9 mouse cellular contexts compared by ENCODE assay signal in the genomic region with DNA sequence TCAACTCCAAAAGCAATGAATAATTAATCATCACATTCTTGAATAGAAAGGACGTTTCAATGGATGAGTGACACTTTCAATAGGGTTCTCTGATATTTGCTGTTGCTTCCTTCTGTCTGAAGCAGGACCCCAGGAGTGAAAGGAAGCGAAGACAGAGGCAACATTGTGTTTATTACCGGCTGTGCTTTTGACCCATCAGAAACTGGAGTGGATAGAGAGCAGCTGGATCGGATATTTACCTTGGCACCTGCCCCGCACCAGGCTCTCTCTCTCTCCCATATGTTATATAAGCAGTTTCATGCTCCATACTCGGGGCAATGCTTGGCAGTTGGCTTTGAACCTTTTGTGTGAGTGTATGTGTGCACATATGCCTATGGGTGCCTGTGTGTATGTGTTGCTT. TPM values are rescaled to one million over a fixed set of nuclear protein-coding genes. Genes with fewer than 3 reads are reported as not detected.
DNase-seq lines count a peak whose midpoint lies in the region; ATAC-seq and TF ChIP-seq lines count a peak whose summit lies in the region.
"Had no signal": no experiment of that assay in that cellular context is flagged by ENCODE, and none has a peak within 500 bp of the region (broad histone marks: within the 10 kb centered on the region; RNA-seq: fewer than 3 reads in every experiment).

No protein-coding gene starts in this region.

- ATAC-seq in lung, postnatal 0 days: no peak
- no peak for ATAC-seq in limb, embryonic 12.5 days (ENCODE audit: insufficient number of reproducible peaks, insufficient read depth, low FRiP score, low TSS enrichment, low read depth)
- no peak for ATAC-seq in stomach, embryonic 16.5 days (ENCODE audit: insufficient read depth, low FRiP score)

- TF ChIP-seq CTCF in lung, postnatal 0 days (IDR thresholded peaks at IDR 0.05): no peak
- TF ChIP-seq CTCF in lung, adult 2 months (IDR thresholded peaks at IDR 0.05; ENCODE audit: insufficient read depth, low read length): no peak
- no peak for TF ChIP-seq CTCF in thymus, adult 2 months (IDR thresholded peaks at IDR 0.05; ENCODE audit: borderline replicate concordance, control insufficient read depth, extremely low read depth, insufficient read depth, low read length, poor library complexity)

- H3K9me3 ChIP-seq in lung, postnatal 0 days (ENCODE audit: low read length): no peaks in the 10 kb centered on the region
- no peaks in the 10 kb centered on the region for H3K9me3 ChIP-seq in limb, embryonic 12.5 days
- H3K9me3 ChIP-seq in stomach, embryonic 16.5 days (replicated peaks; ENCODE audit: control insufficient read depth, low read length): no peaks in the 10 kb centered on the region

- H3K27ac ChIP-seq in lung, postnatal 0 days (ENCODE audit: low read length): peak overlapping the region; percentile 77
- H3K27ac ChIP-seq in limb, embryonic 12.5 days: peak overlapping the region; percentile 79; the same call in 1 of the 2 replicates
- peak overlapping the region; percentile 64 for H3K27ac ChIP-seq in stomach, embryonic 16.5 days (ENCODE audit: low read length)
- H3K27ac ChIP-seq in thymus, adult 2 months (ENCODE audit: control insufficient read depth, insufficient read depth, low read length): no peak overlapping the region

- no peak for TF ChIP-seq POLR2A in lung, adult 2 months (IDR thresholded peaks at IDR 0.05; ENCODE audit: borderline replicate concordance, extremely low read depth, low read depth, low read length)
- TF ChIP-seq POLR2A in thymus, adult 2 months (IDR thresholded peaks at IDR 0.05; ENCODE audit: control insufficient read depth, extremely low read depth, insufficient read depth, low read length, poor library complexity): no peak

- no peak overlapping the region for H3K4me3 ChIP-seq in lung, postnatal 0 days (ENCODE audit: low read depth, low read length)
- no peak overlapping the region for H3K4me3 ChIP-seq in lung, adult 2 months (replicated peaks; ENCODE audit: extremely low read depth, low read depth, low read length)
- H3K4me3 ChIP-seq in limb, embryonic 12.5 days (replicated peaks): no peak overlapping the region
- no peak overlapping the region; the same call in 1 of the 2 replicates for H3K4me3 ChIP-seq in stomach, embryonic 16.5 days (replicated peaks; ENCODE audit: low read length)
- no peak overlapping the region for H3K4me3 ChIP-seq in thymus, adult 2 months (ENCODE audit: control insufficient read depth, insufficient read depth, low read length)

- H3K4me2 ChIP-seq in lung, postnatal 0 days (replicated peaks; ENCODE audit: low read depth, low read length): no peak overlapping the region
- 0 out of 2 replicates have a peak overlapping the region, but pooled peaks have one; percentile 59 for H3K4me2 ChIP-seq in limb, embryonic 12.5 days
- no peak overlapping the region for H3K4me2 ChIP-seq in stomach, embryonic 16.5 days (ENCODE audit: low read depth, low read length)

- WGBS in lung, postnatal 0 days: 30% methylated on average over 6 of the region's 6 CpGs
- WGBS in lung, adult 2 months: 53% methylated on average over 6 of the region's 6 CpGs
- WGBS in limb, embryonic 12.5 days: 79% methylated on average over 6 of the region's 6 CpGs
- 39% methylated on average over 6 of the region's 6 CpGs for WGBS in stomach, embryonic 16.5 days
- WGBS in thymus, adult 2 months: 94% methylated on average over 6 of the region's 6 CpGs

- no peaks in the 10 kb centered on the region for H3K27me3 ChIP-seq in lung, postnatal 0 days (replicated peaks; ENCODE audit: insufficient read depth, low read length)
- H3K27me3 ChIP-seq in limb, embryonic 12.5 days: no peaks in the 10 kb centered on the region
- no peaks in the 10 kb centered on the region for H3K27me3 ChIP-seq in stomach, embryonic 16.5 days (ENCODE audit: control insufficient read depth, insufficient read depth, low read length)
- no peaks in the 10 kb centered on the region for H3K27me3 ChIP-seq in thymus, adult 2 months (ENCODE audit: control insufficient read depth, insufficient read depth, low read length)

- no peak overlapping the region for H3K9ac ChIP-seq in lung, postnatal 0 days (replicated peaks; ENCODE audit: low read depth)
- no peak overlapping the region for H3K9ac ChIP-seq in limb, embryonic 12.5 days (replicated peaks)
- H3K9ac ChIP-seq in stomach, embryonic 16.5 days (ENCODE audit: low read length): peak overlapping the region; percentile 71

- peak; percentile 21 to 36 for DNase-seq in cerebellum, postnatal 25 days
- no peak for DNase-seq in cerebellum, adult 11-12 months
- peak; percentile 23 for DNase-seq in lung, postnatal 0 days (ENCODE audit: low spot score)
- no peak for DNase-seq in lung, adult 2 months
- DNase-seq in Muller cell, postnatal 12 days (ENCODE audit: inconsistent ontology term): no peak
- DNase-seq in thymus, adult 2 months: no peak
- DNase-seq: B cell, adult 2 months had no signal

- H3K36me3 ChIP-seq in lung, postnatal 0 days (ENCODE audit: insufficient read depth, low read length): no peaks in the 10 kb centered on the region
- no peaks in the 10 kb centered on the region for H3K36me3 ChIP-seq in limb, embryonic 12.5 days
- H3K36me3 ChIP-seq in stomach, embryonic 16.5 days (ENCODE audit: control insufficient read depth, insufficient read depth, low read length): no peaks in the 10 kb centered on the region
- no peaks in the 10 kb centered on the region for H3K36me3 ChIP-seq in thymus, adult 2 months (ENCODE audit: control insufficient read depth, insufficient read depth, low read length)

- no peak for TF ChIP-seq EP300 in lung, postnatal 0 days (IDR thresholded peaks at IDR 0.05)

- H3K4me1 ChIP-seq in lung, postnatal 0 days (ENCODE audit: insufficient read depth, low read depth, low read length): peaks cover 3% of the 10 kb centered on the region; the same call in 1 of the 2 replicates
- H3K4me1 ChIP-seq in lung, adult 2 months (ENCODE audit: control insufficient read depth, insufficient read depth, low read length): peaks cover 5% of the 10 kb centered on the region
- peaks cover 12% of the 10 kb centered on the region for H3K4me1 ChIP-seq in limb, embryonic 12.5 days (replicated peaks)
- H3K4me1 ChIP-seq in stomach, embryonic 16.5 days (ENCODE audit: control insufficient read depth, insufficient read depth, low read length): peaks cover 10% of the 10 kb centered on the region; the same call in 1 of the 2 replicates
- peaks cover 6% of the 10 kb centered on the region for H3K4me1 ChIP-seq in thymus, adult 2 months (replicated peaks; ENCODE audit: control insufficient read depth, insufficient read depth, low read length)

RNA-seq across cellular contexts. Expression of gene Tarbp1, which starts 23.6 kb away (rescaled TPM):
- 1.1 and 1.2 TPM in 2 replicates for polyA plus RNA-seq in lung, postnatal 0 days (2015; fragmentation: Nextera tagmentation; extraction: Ambion mirVana)
- polyA plus RNA-seq in lung, adult 2 months (2012; rRNA removed): 4.4 TPM in 2 replicates
- polyA plus RNA-seq in limb, embryonic 12.5 days (2016; fragmentation: Nextera tagmentation; extraction: Ambion mirVana): 3.5 and 3.6 TPM in 2 replicates
- 1.6 and 2.2 TPM in 2 replicates for polyA plus RNA-seq in stomach, embryonic 16.5 days (2015; fragmentation: Nextera tagmentation; extraction: Ambion mirVana)
- 10.4 and 12.9 TPM in 2 replicates for polyA plus RNA-seq in thymus, adult 2 months (2012; rRNA removed)

Comparison
In these comparisons a context has a peak if more than half of its experiments do, and no peak if none do; other contexts are left out.
1. DNase-seq: peak in cerebellum, postnatal 25 days (2 of 2) and lung, postnatal 0 days (single experiment); none in cerebellum, adult 11-12 months (single experiment), lung, adult 2 months (single experiment), Muller cell, postnatal 12 days (single experiment) and thymus, adult 2 months (single experiment).